Mouse (Mus musculus) heart, postnatal 0 days (tissue): Measurements from ENCODE around the gene Ypel4. TPM values are rescaled to one million over a fixed set of nuclear protein-coding genes. Genes with fewer than 3 reads are reported as not detected.

ENCODE experiments used
- ATAC-seq: fragments of 200-750 bp; cut with Nextera tagmentation; 2 replicates; pipeline ENCODE4 v1.8.0; 2017; ENCODE audit warnings: low read depth, moderate number of reproducible peaks, moderate library complexity; ENCODE audit not compliant: insufficient read depth
- DNase-seq: peaks from one replicate; pipeline ENCODE4 v3.0.0-alpha.2; 2016; ENCODE audit warnings: low spot score
- H3K27ac ChIP-seq: fragments of 300-500 bp; sonication (generic); 2 replicates; pipeline ENCODE4 v1.5.1; 2014; ENCODE audit warnings: low read depth, mild to moderate bottlenecking
- H3K27me3 ChIP-seq: fragments of 300-500 bp; sonication (generic); 2 replicates; pipeline ENCODE4 v1.6.1; 2014; ENCODE audit warnings: low read length, mixed read lengths; ENCODE audit not compliant: control insufficient read depth, insufficient read depth
- H3K36me3 ChIP-seq: fragments of 300-500 bp; sonication (generic); replicated peaks from 2 replicates; pipeline ENCODE4 v1.6.1; 2014; ENCODE audit warnings: low read length, mixed read lengths; ENCODE audit not compliant: control insufficient read depth, insufficient read depth
- H3K4me1 ChIP-seq: fragments of 300-500 bp; sonication (generic); 2 replicates; pipeline ENCODE4 v1.6.1; 2014; ENCODE audit warnings: antibody characterized with exemption; ENCODE audit not compliant: control insufficient read depth, insufficient read depth
- H3K4me2 ChIP-seq: fragments of 300-500 bp; sonication (generic); 2 replicates; pipeline ENCODE4 v1.6.1; 2014; ENCODE audit warnings: low read depth, mild to moderate bottlenecking, low read length, moderate library complexity
- H3K4me3 ChIP-seq: fragments of 300-500 bp; sonication (generic); 2 replicates; pipeline ENCODE4 v1.5.1; 2014; ENCODE audit warnings: low read depth, low read length
- H3K9ac ChIP-seq: fragments of 300-500 bp; sonication (generic); replicated peaks from 2 replicates; pipeline ENCODE4 v1.6.1; 2014; ENCODE audit warnings: low read depth, low read length, mixed read lengths
- H3K9me3 ChIP-seq: fragments of 300-500 bp; sonication (generic); replicated peaks from 2 replicates; pipeline ENCODE4 v1.6.1; 2016; ENCODE audit warnings: low read length; ENCODE audit not compliant: control insufficient read depth
- CTCF ChIP-seq: IDR thresholded peaks from 2 replicates; pipeline ENCODE4 v1.5.1; 2016; ENCODE audit warnings: antibody characterized with exemption, control low read depth, low read depth
- EP300 ChIP-seq: IDR thresholded peaks from 2 replicates; pipeline ENCODE4 v1.6.1; 2016; ENCODE audit warnings: antibody characterized with exemption, low read depth
- WGBS: fragments of 180-500 bp; shearing (Covaris S2); extraction: QIAGEN DNeasy Blood & Tissue Kit; methylation state at CpG from one replicate; pipeline ENCODE4 v1.1.7; 2014; 5-methylcytosine and 5-hydroxymethylcytosine counted together
- polyA plus RNA-seq: library from polyadenylated mRNA; unstranded; fragments of >200 nt; fragmentation: Nextera tagmentation; extraction: Ambion mirVana; gene quantifications from 2 replicates; pipeline ENCODE4 v1.2.1, GENCODE M21; 2015
- total RNA-seq: library from RNA; depleted of rRNA; stranded (reverse); fragments of >200 nt; gene quantifications from 2 replicates; pipeline ENCODE4 v1.2.3, GENCODE M21; 2014; ENCODE audit warnings: low replicate concordance

The Ypel4 gene
- total and polyA plus RNA-seq, 2 experiments from 2014 or later: 1.1 TPM; not detected in 1

DNA sequence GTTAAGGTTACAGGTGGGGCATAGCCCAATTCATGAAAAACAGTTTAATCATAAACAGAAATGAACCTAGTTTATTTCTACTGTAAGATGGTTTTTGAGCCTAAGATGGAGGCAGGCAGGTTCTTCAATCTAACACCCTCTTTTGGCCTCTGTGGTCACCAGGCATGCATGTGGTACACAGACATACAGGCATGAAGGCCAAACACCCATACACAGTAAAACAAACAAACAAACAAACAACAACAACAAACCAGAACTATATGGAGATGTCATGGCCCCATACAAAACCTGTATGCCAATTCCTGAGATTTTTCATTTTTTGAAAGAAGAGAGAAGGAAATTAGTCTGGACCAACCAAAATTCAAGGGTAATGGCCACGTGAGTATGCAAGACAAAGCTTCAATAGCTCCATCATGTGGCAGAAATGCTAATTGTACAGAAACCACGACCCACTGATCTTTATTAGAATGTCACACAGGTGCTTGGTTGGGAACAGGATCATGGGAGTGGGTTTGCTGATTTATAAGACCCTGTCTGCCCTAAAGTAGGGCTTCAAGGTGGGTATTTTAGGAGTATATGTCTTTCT, 24.8 kb downstream of the Ypel4 start:
- TF ChIP-seq EP300 (no peak), CTCF (peak; percentile 79)
- H3K9me3 ChIP-seq: no peaks in the 10 kb centered on the region
- no peaks in the 10 kb centered on the region for H3K4me1 ChIP-seq
- ATAC-seq: peak; percentile 66
- no peaks in the 10 kb centered on the region for H3K36me3 ChIP-seq
- 0% methylated on average over 2 of the region's 2 CpGs for WGBS
- no peak overlapping the region for H3K4me3 ChIP-seq
- H3K27me3 ChIP-seq: no peaks in the 10 kb centered on the region
- peak; percentile 70 for DNase-seq
- H3K27ac ChIP-seq: no peak overlapping the region
- no peak overlapping the region for H3K4me2 ChIP-seq
- H3K9ac ChIP-seq: no peak overlapping the region

DNA sequence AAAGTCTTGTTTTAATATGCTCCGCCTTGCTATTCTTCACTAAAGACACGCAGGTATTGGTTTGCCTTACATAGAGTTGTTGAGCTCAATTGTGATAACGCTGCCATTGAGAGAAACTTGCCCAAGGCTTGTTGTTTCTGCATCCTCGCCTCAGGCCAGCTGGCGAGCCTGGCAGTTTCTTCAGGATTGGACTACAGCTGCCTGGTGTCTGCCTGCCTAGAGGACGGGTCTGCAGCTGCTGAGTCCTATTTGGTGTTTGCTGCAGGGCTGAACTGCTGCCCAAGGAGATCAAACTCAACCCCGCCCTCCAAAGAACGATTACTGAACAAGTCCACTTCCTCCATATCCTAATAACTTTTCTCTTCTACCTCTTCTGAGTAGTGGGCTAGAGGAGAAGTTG, 26.9 kb downstream of the Ypel4 start:
- H3K4me3 ChIP-seq: no peak overlapping the region

GRCm38 (mm10) chr2:84761309-84761708, 27.5 kb downstream of the Ypel4 start:
- H3K4me2 ChIP-seq: no peak overlapping the region
- H3K9me3 ChIP-seq: no peaks in the 10 kb centered on the region
- no peaks in the 10 kb centered on the region for H3K36me3 ChIP-seq
- no peak overlapping the region for H3K9ac ChIP-seq
- 64% methylated on average over 3 of the region's 3 CpGs for WGBS
- H3K27ac ChIP-seq: no peak overlapping the region
- no peaks in the 10 kb centered on the region for H3K4me1 ChIP-seq
- no peak for DNase-seq
- no peaks in the 10 kb centered on the region for H3K27me3 ChIP-seq
- TF ChIP-seq CTCF (no peak), EP300 (no peak)
- no peak for ATAC-seq
- H3K4me3 ChIP-seq: no peak overlapping the region

More for the DNA sequence above, 26.9 kb downstream of the Ypel4 start:
- TF ChIP-seq EP300: no peak
- TF ChIP-seq CTCF: no peak
- ATAC-seq (no peak), DNase-seq (no peak)
- WGBS: 67% methylated on average over 8 of the region's 8 CpGs
- H3K9me3 ChIP-seq: no peaks in the 10 kb centered on the region
- no peaks in the 10 kb centered on the region for H3K36me3 ChIP-seq
- H3K27ac ChIP-seq: no peak overlapping the region
- H3K4me2 ChIP-seq: no peak overlapping the region
- H3K9ac ChIP-seq: no peak overlapping the region
- H3K27me3 ChIP-seq: no peaks in the 10 kb centered on the region
- no peaks in the 10 kb centered on the region for H3K4me1 ChIP-seq

- 89% methylated on average over 1 of the region's 1 CpGs for WGBS
- no peak overlapping the region for H3K9ac ChIP-seq
- no peak for ATAC-seq
These were observed 28.0 kb downstream of the Ypel4 start for GRCm38 (mm10) chr2:84761840-84762239.

GRCm38 (mm10) chr2:84762295-84762694, 28.4 kb downstream of the Ypel4 start:
- H3K4me2 ChIP-seq: no peak overlapping the region
- H3K27ac ChIP-seq: no peak overlapping the region
- H3K4me3 ChIP-seq: no peak overlapping the region
- TF ChIP-seq CTCF (no peak), EP300 (no peak)
- no peak for DNase-seq
- H3K9ac ChIP-seq: no peak overlapping the region
- no peaks in the 10 kb centered on the region for H3K4me1 ChIP-seq
- H3K9me3 ChIP-seq: no peaks in the 10 kb centered on the region
- H3K27me3 ChIP-seq: no peaks in the 10 kb centered on the region
- no peak for ATAC-seq
- H3K36me3 ChIP-seq: no peaks in the 10 kb centered on the region
- WGBS: 54% methylated on average over 4 of the region's 4 CpGs

More at GRCm38 (mm10) chr2:84761840-84762239, 28.0 kb downstream of the Ypel4 start:
- no peak overlapping the region for H3K27ac ChIP-seq
- H3K4me2 ChIP-seq: no peak overlapping the region
- no peaks in the 10 kb centered on the region for H3K27me3 ChIP-seq
- no peaks in the 10 kb centered on the region for H3K9me3 ChIP-seq
- H3K4me1 ChIP-seq: no peaks in the 10 kb centered on the region
- TF ChIP-seq CTCF: no peak
- no peak for TF ChIP-seq EP300
- no peak overlapping the region for H3K4me3 ChIP-seq
- DNase-seq: no peak
- no peaks in the 10 kb centered on the region for H3K36me3 ChIP-seq

DNA sequence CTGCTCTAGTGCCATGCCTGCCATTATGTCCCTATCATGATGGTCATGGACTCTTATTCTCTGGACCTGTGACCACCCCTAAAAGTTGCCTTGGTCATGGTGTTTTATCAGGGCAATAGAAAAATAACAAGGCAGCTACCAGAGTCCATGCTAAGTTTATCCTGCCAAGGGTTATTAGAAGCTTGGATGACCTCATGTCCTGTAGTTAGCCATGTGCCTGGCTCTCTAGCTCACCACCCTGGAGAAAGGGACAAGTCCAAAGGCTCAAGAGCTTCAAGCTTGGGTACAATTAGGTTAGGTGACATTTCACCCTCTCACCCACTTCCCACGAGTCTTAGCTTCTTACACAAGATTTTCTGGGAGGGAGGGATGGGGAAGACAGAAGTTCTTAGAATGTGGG, 29.0 kb downstream of the Ypel4 start:
- no peak overlapping the region for H3K4me3 ChIP-seq
- H3K9ac ChIP-seq: no peak overlapping the region
- no peaks in the 10 kb centered on the region for H3K36me3 ChIP-seq
- H3K27me3 ChIP-seq: no peaks in the 10 kb centered on the region
- WGBS: 39% methylated on average over 1 of the region's 1 CpGs
- ATAC-seq (no peak), DNase-seq (no peak)
- no peaks in the 10 kb centered on the region for H3K9me3 ChIP-seq
- no peak overlapping the region for H3K4me2 ChIP-seq
- no peak overlapping the region for H3K27ac ChIP-seq
- TF ChIP-seq EP300 (no peak), CTCF (no peak)
- H3K4me1 ChIP-seq: no peaks in the 10 kb centered on the region
